Mouse (Mus musculus): Measurements from ENCODE around the gene A030005L19Rik. TPM values are rescaled to one million over a fixed set of nuclear protein-coding genes. Genes with fewer than 3 reads are reported as not detected.

A030005L19Rik gene
- polyA plus RNA-seq, 1 experiment, result not detected

GRCm38 (mm10) chr1:82959870-82960385 lies 46.8 kb downstream of the A030005L19Rik start, which contains the start of gene Gm47955:
TSS of gene Gm47955 (plus strand) at chr1:82960286.
- H3K4me2 ChIP-seq (ENCODE audit: low read depth), result no peak within 1 kb of the TSS
- no peak within 1 kb of the TSS for H3ac ChIP-seq (ENCODE audit: control insufficient read depth, insufficient read length)
- no peak within 1 kb of the TSS for H3K4me3 ChIP-seq
- TF ChIP-seq MYOD1 (IDR thresholded peaks at IDR 0.05; ENCODE audit: control insufficient read depth in 1 of 3, insufficient read length in 2 of 3, low read depth in 2 of 3), result no peak
- no peak for TF ChIP-seq E2F4 (IDR thresholded peaks at IDR 0.05; ENCODE audit: insufficient read depth)
- TF ChIP-seq POLR2A (IDR thresholded peaks at IDR 0.05; ENCODE audit: insufficient read length, low read depth), result no peak
- no peak for TF ChIP-seq USF1 (IDR thresholded peaks at IDR 0.05; ENCODE audit: low read depth)
- no peaks in the 10 kb centered on the region for H3K79me2 ChIP-seq (ENCODE audit: control insufficient read depth, insufficient read depth)
- H3K27me3 ChIP-seq (ENCODE audit: control insufficient read depth, insufficient read depth, insufficient read length), result no peaks in the 10 kb centered on the region
- H3K36me3 ChIP-seq (ENCODE audit: control insufficient read depth, insufficient read depth), result no peaks in the 10 kb centered on the region

Other genes starting within 250 kb of the A030005L19Rik start
- gene Mff, start 188.4 kb upstream of the A030005L19Rik start, polyA plus RNA-seq (2012; fragmentation: generic; extraction: Trizol), result 121 TPM
- not detected for gene Tm4sf20, start 144.9 kb upstream of the A030005L19Rik start, polyA plus RNA-seq (2012; fragmentation: generic; extraction: Trizol)
- not detected for gene Gm47791, start 142.1 kb upstream of the A030005L19Rik start, polyA plus RNA-seq (2012; fragmentation: generic; extraction: Trizol)
- 21.7 TPM for gene Agfg1, start 73.8 kb upstream of the A030005L19Rik start, polyA plus RNA-seq (2012; fragmentation: generic; extraction: Trizol)
- gene A030014E15Rik, start 11.6 kb downstream of the A030005L19Rik start, polyA plus RNA-seq (2012; fragmentation: generic; extraction: Trizol), result not detected
- gene Gm6217, start 18.1 kb downstream of the A030005L19Rik start, polyA plus RNA-seq (2012; fragmentation: generic; extraction: Trizol), result not detected
- gene A030003K21Rik, start 30.1 kb downstream of the A030005L19Rik start, polyA plus RNA-seq (2012; fragmentation: generic; extraction: Trizol), result not detected
- not detected for gene Gm7544, start 42.7 kb downstream of the A030005L19Rik start, polyA plus RNA-seq (2012; fragmentation: generic; extraction: Trizol)
- gene Gm47955, start 47.0 kb downstream of the A030005L19Rik start, polyA plus RNA-seq (2012; fragmentation: generic; extraction: Trizol), result not detected
- gene Gm47959, start 87.2 kb downstream of the A030005L19Rik start, polyA plus RNA-seq (2012; fragmentation: generic; extraction: Trizol), result not detected
- 0.07 TPM for gene Slc19a3, start 125.1 kb downstream of the A030005L19Rik start, polyA plus RNA-seq (2012; fragmentation: generic; extraction: Trizol)
- not detected for gene Krtap28-10, start 129.2 kb downstream of the A030005L19Rik start, polyA plus RNA-seq (2012; fragmentation: generic; extraction: Trizol)
- not detected for gene Gm47969, start 131.6 kb downstream of the A030005L19Rik start, polyA plus RNA-seq (2012; fragmentation: generic; extraction: Trizol)
- not detected for gene A030005K14Rik, start 146.1 kb downstream of the A030005L19Rik start, polyA plus RNA-seq (2012; fragmentation: generic; extraction: Trizol)
- not detected for gene Krtap28-13, start 147.6 kb downstream of the A030005L19Rik start, polyA plus RNA-seq (2012; fragmentation: generic; extraction: Trizol)
- gene Ccl20, start 203.4 kb downstream of the A030005L19Rik start, polyA plus RNA-seq (2012; fragmentation: generic; extraction: Trizol), result not detected
- gene Daw1, start 246.4 kb downstream of the A030005L19Rik start, polyA plus RNA-seq (2012; fragmentation: generic; extraction: Trizol), result not detected

All from myocyte (in vitro differentiated cells).